Mouse (Mus musculus) heart, postnatal 25 days (tissue): ENCODE results near the gene Fcamr. TPM values are rescaled to one million over a fixed set of nuclear protein-coding genes. Genes with fewer than 3 reads are reported as not detected.

Source experiments
- DNase-seq: peaks from one replicate; pipeline ENCODE4 v3.0.0; 2022; ENCODE audit warnings: low spot score
- intact Hi-C: fragments of 180-260 bp; cut with DNase I; formaldehyde crosslinking; loops from one replicate; pipeline ENCODE4 v1.15.1; 2025
- total RNA-seq, 2 experiments: library from RNA; stranded (reverse); gene quantifications; 2 replicates each; pipeline ENCODE4 v1.2.3; 2021

The Fcamr gene
- total RNA-seq, 2 experiments from 2014 or later, result 0.48 to 0.70 TPM

GRCm38 (mm10) chr1:130798551-130798950 is 2.2 kb upstream of the Fcamr start:
- intact Hi-C loops, result loop anchor here (10.0 kb wide), 1 partner anchor 256 kb away; no protein-coding TSS in a partner anchor

GRCm38 (mm10) chr1:130799399-130799798 is 1.3 kb upstream of the Fcamr start:
- DNase-seq, result no peak
- intact Hi-C loops, result loop anchor here (10.0 kb wide), 1 partner anchor 255 kb away; no protein-coding TSS in a partner anchor

More at GRCm38 (mm10) chr1:130798551-130798950, 2.2 kb upstream of the Fcamr start:
- no peak for DNase-seq

GRCm38 (mm10) chr1:130801511-130801910 is 809 bp downstream of the Fcamr start:
- no peak for DNase-seq
- intact Hi-C loops, result no loop called here

DNA sequence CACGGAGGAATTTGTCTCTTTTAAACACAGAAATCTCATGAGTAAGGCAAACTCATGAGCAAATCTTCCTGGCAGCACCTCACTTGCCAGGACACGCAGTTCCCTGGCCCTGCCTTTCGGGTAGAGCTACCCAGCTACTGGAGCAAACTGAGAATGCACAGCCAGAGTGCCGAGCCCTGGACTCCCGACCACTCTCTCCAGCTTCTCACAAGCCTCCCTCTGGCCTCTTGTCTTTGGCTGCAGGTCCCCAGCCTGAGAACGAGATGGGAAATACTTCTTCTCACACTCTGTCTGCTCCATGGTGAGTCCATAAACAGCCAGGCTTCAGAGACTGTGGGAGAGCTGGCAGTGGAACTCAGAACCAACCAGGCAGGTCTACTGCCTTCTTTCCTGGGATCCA is 2.3 kb downstream of the Fcamr start:
- intact Hi-C loops, result no loop called here
- no peak for DNase-seq

- intact Hi-C loops, result no loop called here
- DNase-seq, result no peak
Measured at GRCm38 (mm10) chr1:130804279-130804678, 3.6 kb downstream of the Fcamr start.

DNA sequence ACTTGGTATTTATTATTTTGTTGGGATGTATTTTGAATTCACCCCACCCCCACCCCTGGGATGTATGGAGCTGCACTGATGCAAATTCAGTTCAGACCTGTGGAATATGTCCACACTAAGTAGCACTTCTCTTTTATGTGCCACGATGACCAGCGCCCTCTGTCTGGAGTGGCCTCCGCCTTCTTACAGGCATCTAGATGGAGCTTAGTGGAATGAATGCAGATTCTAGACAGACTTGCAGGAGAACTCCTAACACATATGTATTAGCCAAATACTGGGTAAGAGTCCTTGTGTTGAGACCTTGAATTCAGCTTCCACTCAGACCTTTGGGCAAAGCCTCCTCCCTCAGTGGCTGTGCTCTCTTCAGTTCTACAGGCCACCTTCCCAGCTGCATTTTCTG is 10.2 kb downstream of the Fcamr start:
- no peak for DNase-seq
- intact Hi-C loops, result no loop called here

- intact Hi-C loops, result no loop called here
- DNase-seq, result no peak
Measured at GRCm38 (mm10) chr1:130811316-130811715, 10.6 kb downstream of the Fcamr start.

DNA sequence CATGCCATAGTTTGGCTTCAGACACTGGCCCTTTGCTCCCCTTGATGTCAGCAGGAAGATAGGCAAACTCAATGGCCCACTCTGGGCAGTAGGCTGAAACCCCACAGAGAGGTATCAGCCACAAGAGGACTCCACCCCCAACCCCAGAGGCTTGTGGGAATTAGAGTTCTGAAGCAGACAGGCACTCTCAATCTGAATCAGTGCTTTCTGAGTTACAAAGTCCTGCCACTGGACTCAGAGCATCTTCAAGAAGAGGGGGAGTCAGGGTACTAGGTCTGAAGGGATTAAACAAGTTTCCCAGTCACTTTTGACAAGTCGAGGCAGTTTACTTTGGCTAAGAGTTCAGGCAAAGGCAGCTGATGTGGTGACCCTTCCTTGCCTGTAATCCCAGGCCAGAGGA is 19.0 kb downstream of the Fcamr start:
- no peak for DNase-seq
- intact Hi-C loops, result no loop called here

DNA sequence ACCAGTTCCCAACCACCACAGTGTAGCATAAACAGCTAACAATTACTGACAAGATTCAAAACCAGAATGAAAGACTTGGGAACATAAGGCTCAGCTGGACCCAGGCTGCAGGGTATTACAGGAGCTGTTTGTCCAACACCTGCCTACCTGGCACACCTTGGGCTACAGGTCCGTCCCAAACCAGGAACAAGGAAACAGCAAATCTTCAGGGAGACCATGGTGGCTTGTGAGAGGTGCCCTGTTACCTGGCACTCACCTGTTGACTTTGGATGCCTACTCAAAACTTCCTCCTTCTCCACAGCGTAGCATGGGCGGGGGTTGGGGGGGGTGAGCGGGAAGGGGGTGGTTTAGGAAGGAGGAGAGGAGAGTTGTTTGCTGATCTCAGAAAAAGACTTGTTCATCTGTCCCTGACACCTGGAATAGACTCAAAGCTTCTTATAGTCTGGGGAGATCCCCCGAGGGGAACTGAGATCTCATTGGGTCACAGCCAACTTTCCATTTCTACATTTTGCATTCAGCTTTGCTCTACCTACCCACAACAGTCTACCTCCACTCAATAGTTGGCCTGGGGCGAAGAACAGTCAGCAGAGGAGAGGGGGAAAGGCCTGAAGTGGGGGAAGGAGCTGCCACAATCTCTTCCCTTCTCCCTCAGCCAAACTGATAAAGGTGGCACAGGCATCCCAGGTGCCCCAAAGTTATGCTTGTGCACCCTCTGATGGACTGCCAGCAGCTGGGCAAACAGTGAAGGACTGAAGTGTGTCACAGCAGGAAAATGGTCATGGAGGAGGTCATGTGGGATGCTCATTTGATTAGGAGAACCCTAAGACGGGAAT is 19.8 kb downstream of the Fcamr start:
- intact Hi-C loops, result no loop called here
- DNase-seq, result no peak

GRCm38 (mm10) chr1:130821149-130821471 is 20.4 kb downstream of the Fcamr start:
- intact Hi-C loops, result no loop called here

DNA sequence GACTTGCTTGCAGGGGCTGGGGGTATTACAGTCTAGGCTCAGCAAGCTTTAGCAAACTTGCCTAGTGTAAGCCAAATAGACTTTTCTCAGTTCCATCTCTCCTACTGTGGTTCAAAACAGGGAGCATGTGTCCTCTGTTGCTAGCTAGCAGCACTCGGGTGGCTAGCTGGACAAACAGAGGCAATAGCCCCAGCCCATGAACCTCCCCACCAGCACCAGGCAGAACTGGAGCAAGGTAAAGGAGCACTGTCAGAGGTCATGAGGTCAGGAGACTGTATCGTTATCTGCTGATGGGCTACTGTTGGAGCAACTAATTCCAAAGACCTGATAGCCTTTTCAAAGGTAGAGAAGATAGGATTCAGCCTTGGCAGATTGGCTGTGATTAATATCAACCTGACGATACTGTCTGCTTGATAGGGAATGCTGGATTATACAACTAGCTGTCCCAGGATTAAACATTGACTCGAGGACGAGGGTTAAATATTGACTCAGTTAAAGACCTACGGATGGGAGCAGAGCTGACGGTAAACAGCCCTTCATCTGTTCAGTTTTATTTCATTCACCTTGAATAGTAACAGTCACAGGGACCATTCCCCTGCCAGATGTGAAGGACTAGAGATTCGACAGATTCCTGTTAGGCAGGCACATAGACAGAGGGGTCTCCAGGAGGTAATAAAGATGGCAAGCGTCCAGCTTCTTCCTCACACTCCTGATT is 21.4 kb downstream of the Fcamr start:
- intact Hi-C loops, result no loop called here

More at GRCm38 (mm10) chr1:130821149-130821471, 20.4 kb downstream of the Fcamr start:
- DNase-seq, result no peak

GRCm38 (mm10) chr1:130826448-130826847 is 25.7 kb downstream of the Fcamr start, which contains the start of gene Pigr:
Pigr (plus strand) TSS chr1:130826684.
- intact Hi-C loops, result no loop called here
- no peak for DNase-seq

More for the DNA sequence above, 21.4 kb downstream of the Fcamr start:
- DNase-seq, result no peak

DNA sequence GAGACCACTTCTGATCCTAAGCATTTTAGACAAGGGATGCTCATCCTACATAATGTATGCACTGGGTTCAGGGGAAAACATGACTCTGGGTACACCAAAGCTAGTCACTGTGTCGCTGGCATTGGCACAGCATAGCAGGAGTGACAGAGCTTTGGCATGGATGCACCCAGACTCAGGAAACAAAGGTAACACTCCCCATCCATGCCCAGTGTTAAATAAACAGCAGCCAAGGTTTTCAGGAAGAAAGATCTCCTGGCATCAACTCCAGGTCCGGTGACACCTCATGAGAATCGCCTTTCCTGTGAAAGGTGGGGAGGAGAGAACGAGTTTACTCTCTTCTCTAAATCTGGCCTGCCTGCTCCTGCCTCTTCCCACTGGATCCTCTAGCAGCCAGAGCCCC is 28.0 kb downstream of the Fcamr start:
- DNase-seq, result no peak
- intact Hi-C loops, result no loop called here

GRCm38 (mm10) chr1:130829906-130830830 is 29.5 kb downstream of the Fcamr start:
- intact Hi-C loops, result no loop called here
- DNase-seq, result no peak

DNA sequence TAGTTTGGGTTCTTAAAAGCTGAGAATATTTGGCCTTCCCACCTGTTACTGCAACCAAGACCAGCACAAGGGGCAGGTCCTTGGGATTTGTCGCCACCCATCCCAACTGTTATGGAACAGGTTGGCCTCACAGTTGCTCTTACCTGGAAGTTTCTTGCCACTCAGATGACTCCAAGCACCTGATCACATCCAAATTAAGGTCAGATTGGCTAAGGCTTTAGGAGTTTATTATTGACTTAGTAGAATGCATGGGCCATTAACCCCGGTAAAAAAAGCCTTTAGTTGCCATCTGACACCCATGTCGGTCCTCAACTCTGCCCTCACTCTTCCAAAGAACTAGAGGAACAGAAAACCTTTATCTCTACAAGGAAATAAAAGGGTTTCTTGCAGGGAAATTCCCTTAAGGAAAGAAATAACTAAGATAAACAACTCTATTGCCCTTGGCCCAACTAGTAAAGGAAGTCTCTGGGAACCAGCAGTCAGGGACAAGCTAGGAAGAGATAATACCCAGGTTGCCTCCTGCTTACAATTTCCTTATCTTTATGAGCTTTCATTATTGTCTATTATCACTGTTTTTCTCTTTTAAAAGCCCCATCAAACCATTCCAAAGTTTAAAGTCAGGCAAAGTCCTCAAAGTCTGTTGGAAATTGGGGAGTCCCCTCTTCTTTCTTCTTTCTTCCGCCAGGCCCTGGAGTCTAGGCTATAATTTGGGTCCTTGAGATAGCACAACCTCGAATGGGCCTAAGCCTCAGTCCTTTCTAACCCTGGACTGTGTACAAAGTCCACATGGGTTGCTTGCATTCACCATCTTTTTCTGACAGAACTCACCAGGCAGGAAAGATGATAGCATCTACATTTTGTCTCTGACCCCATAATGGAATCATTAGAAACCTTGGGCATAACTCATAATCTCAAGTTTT is 31.8 kb downstream of the Fcamr start:
- intact Hi-C loops, result no loop called here
- no peak for DNase-seq

DNA sequence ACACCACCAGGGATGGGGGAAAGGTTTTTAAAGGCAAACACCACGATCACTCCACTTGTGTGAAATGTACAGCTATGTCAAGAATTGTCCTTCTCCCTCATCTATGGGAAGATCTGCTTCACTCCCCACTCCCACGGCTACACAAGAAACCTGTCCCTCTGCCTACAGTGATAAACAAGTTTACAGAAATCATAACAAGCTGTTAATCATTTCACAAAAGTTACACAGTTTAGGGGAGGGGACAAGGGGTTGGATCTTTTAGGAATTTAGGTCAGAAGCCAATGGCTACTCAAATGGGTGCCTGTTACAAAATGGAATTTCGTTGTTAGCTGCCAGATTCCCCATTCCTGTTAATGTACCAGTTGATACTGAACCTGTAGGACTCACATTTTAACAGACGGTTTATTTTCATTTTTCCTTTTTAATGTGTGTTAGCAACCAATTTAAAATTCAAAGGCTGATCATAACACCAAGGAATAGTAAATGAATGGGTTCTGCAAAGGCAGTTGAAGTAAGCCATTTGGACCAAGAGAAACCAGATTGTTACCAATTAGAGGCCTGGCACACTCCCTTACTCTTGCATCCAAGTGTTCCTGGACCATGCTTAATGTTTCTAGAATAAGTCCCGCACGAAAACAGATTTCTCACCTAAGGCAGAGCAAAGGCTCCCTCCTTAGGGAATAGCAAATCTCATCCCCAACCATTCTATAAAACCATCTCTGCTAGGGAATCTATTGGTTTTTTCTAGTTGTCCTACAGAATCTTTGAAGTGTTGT is 34.6 kb downstream of the Fcamr start:
- intact Hi-C loops, result no loop called here
- DNase-seq, result no peak

- intact Hi-C loops, result no loop called here
- DNase-seq, result no peak
Measured at GRCm38 (mm10) chr1:130838288-130838687, 37.6 kb downstream of the Fcamr start.

- no peak for DNase-seq
- intact Hi-C loops, result no loop called here
Measured at GRCm38 (mm10) chr1:130840599-130841379, 40.1 kb downstream of the Fcamr start.
